8 mouse cellular contexts compared by ENCODE assay signal in genomic region chr2:74667842-74668357, GRCm38 (mm10). TPM values are rescaled to one million over a fixed set of nuclear protein-coding genes. Genes with fewer than 3 reads are reported as not detected.
DNase-seq lines count a peak whose midpoint lies in the region; ATAC-seq and TF ChIP-seq lines count a peak whose summit lies in the region.

Gene Hoxd13 (plus strand): TSS chr2:74668310.

- no peak for TF ChIP-seq CTCF in gastrocnemius, adult 2 months (IDR thresholded peaks at IDR 0.05)

- H3K36me3 ChIP-seq in limb, embryonic 13.5 days: peaks cover 7% of the 10 kb centered on the region; the same call in 1 of the 2 replicates
- H3K36me3 ChIP-seq in stomach, embryonic 16.5 days (ENCODE audit: control insufficient read depth, insufficient read depth, low read length): no peaks in the 10 kb centered on the region

- DNase-seq in gastrocnemius, adult 2 months: no peak
- DNase-seq in gastrocnemius, postnatal 14 days: no peak
- no peak for DNase-seq in urinary bladder, adult 2 months (ENCODE audit: low spot score)
- DNase-seq in urinary bladder, postnatal 10 days (ENCODE audit: low spot score): no peak
- no peak for DNase-seq in adrenal gland, postnatal 10 days
- DNase-seq in embryo, embryonic 10.5 days (ENCODE audit: low spot score): no peak

- H3K4me2 ChIP-seq in limb, embryonic 13.5 days (replicated peaks): peak within 1 kb of the TSS; percentile 68
- peak within 1 kb of the TSS; percentile 46 for H3K4me2 ChIP-seq in stomach, embryonic 16.5 days (ENCODE audit: low read depth, low read length)

- no peaks in the 10 kb centered on the region for H3K9me3 ChIP-seq in limb, embryonic 13.5 days
- H3K9me3 ChIP-seq in stomach, embryonic 16.5 days (replicated peaks; ENCODE audit: control insufficient read depth, low read length): no peaks in the 10 kb centered on the region

- H3K4me3 ChIP-seq in gastrocnemius, adult 2 months: peak within 1 kb of the TSS; percentile 71
- peak within 1 kb of the TSS; percentile 79 for H3K4me3 ChIP-seq in limb, embryonic 13.5 days
- peak within 1 kb of the TSS; percentile 42 for H3K4me3 ChIP-seq in stomach, embryonic 16.5 days (replicated peaks; ENCODE audit: low read length)

- ATAC-seq in limb, embryonic 13.5 days (ENCODE audit: low FRiP score, low read depth): peak; percentile 86
- peak; percentile 40; the same call in 1 of the 2 replicates for ATAC-seq in stomach, embryonic 16.5 days (ENCODE audit: insufficient read depth, low FRiP score)

- peaks cover 10% of the 10 kb centered on the region; the same call in 1 of the 2 replicates for H3K4me1 ChIP-seq in limb, embryonic 13.5 days
- peaks cover 14% of the 10 kb centered on the region; the same call in 1 of the 2 replicates for H3K4me1 ChIP-seq in stomach, embryonic 16.5 days (ENCODE audit: control insufficient read depth, insufficient read depth, low read length)

- peaks cover 49% of the 10 kb centered on the region for H3K27me3 ChIP-seq in limb, embryonic 13.5 days
- peaks cover 93% of the 10 kb centered on the region for H3K27me3 ChIP-seq in stomach, embryonic 16.5 days (ENCODE audit: control insufficient read depth, insufficient read depth, low read length)

- H3K27ac ChIP-seq in gastrocnemius, adult 2 months: no peak within 1 kb of the TSS
- peak within 1 kb of the TSS; percentile 96 for H3K27ac ChIP-seq in limb, embryonic 13.5 days
- no peak within 1 kb of the TSS for H3K27ac ChIP-seq in stomach, embryonic 16.5 days (ENCODE audit: low read length)

- intact Hi-C loops in gastrocnemius, adult 2 months (cut with DNase I): no loop called here
- intact Hi-C loops in gastrocnemius, postnatal 14 days (cut with DNase I; ENCODE audit: low total_unique reads): no loop called here

- peak within 1 kb of the TSS; percentile 97 for H3K9ac ChIP-seq in limb, embryonic 13.5 days
- H3K9ac ChIP-seq in stomach, embryonic 16.5 days (ENCODE audit: low read length): no peak within 1 kb of the TSS; the same call in 1 of the 2 replicates

- 0% methylated on average over 29 of the region's 51 CpGs for WGBS in limb, embryonic 13.5 days
- 0% methylated on average over 28 of the region's 51 CpGs for WGBS in stomach, embryonic 16.5 days

RNA-seq across cellular contexts. Expression of gene Hoxd13, which starts in this region (rescaled TPM):
- not detected for total RNA-seq in gastrocnemius, adult 2 months (2021)
- not detected for total RNA-seq in gastrocnemius, postnatal 14 days (2021)
- polyA plus RNA-seq in urinary bladder, adult 2 months (2012; rRNA removed): 15.4 and 17.9 TPM in 2 replicates
- polyA plus RNA-seq in limb, embryonic 13.5 days (2015; fragmentation: Nextera tagmentation; extraction: Ambion mirVana): 48.5 and 55.5 TPM in 2 replicates
- polyA plus RNA-seq in stomach, embryonic 16.5 days (2015; fragmentation: Nextera tagmentation; extraction: Ambion mirVana): 0.20 TPM in 1 of 2 replicates, not detected in the other
- total RNA-seq in adrenal gland, postnatal 10 days (2021): not detected

Comparison
In these comparisons a context has a peak if more than half of its experiments do, and no peak if none do; other contexts are left out.
1. RNA of gene Hoxd13 (polyA plus RNA-seq): 48.5 to 55.5 TPM in limb, embryonic 13.5 days and 15.4 to 17.9 TPM in urinary bladder, adult 2 months; 0.20 TPM in stomach, embryonic 16.5 days; every median in the first group is over 10 times any median in the second.
2. Peak in ATAC-seq, H3K4me3 ChIP-seq and H3K4me2 ChIP-seq in stomach, embryonic 16.5 days; RNA of the gene not detected or under 1 TPM.
3. Peak in every context shown above with its lines, with median percentiles within 50 percentile points of each other: H3K4me3 ChIP-seq.